Mouse (Mus musculus) midbrain, postnatal 0 days (tissue): ENCODE results near the gene Ddx21. TPM values are rescaled to one million over a fixed set of nuclear protein-coding genes. Genes with fewer than 3 reads are reported as not detected.

Source experiments
- ATAC-seq: fragments of 200-750 bp; cut with Nextera tagmentation; 2 replicates; pipeline ENCODE4 v1.8.0; 2017; ENCODE audit warnings: moderate number of reproducible peaks, mild to moderate bottlenecking, moderate TSS enrichment, moderate library complexity; ENCODE audit not compliant: low FRiP score
- DNase-seq: peaks from one replicate; pipeline ENCODE4 v3.0.0-alpha.2; 2015; ENCODE audit warnings: low spot score
- H3K27ac ChIP-seq: fragments of 300-500 bp; sonication (generic); 2 replicates; pipeline ENCODE4 v1.5.1; 2014; ENCODE audit warnings: low read depth, mild to moderate bottlenecking, low read length, mixed read lengths
- H3K27me3 ChIP-seq: fragments of 300-500 bp; sonication (generic); 2 replicates; pipeline ENCODE4 v1.6.1; 2014; ENCODE audit warnings: low read length, control low read depth, mixed read lengths; ENCODE audit not compliant: insufficient read depth
- H3K36me3 ChIP-seq: fragments of 300-500 bp; sonication (generic); 2 replicates; pipeline ENCODE4 v1.6.1; 2014; ENCODE audit warnings: low read length, control low read depth, mixed read lengths; ENCODE audit not compliant: insufficient read depth
- H3K4me1 ChIP-seq: fragments of 300-500 bp; sonication (generic); 2 replicates; pipeline ENCODE4 v1.6.1; 2014; ENCODE audit warnings: mild to moderate bottlenecking, control low read depth, antibody characterized with exemption, low read length, mixed read lengths; ENCODE audit not compliant: insufficient read depth
- H3K4me2 ChIP-seq: fragments of 300-500 bp; sonication (generic); 2 replicates; pipeline ENCODE4 v1.6.1; 2014; ENCODE audit warnings: low read depth, mild to moderate bottlenecking, low read length, mixed read lengths; ENCODE audit not compliant: poor library complexity, severe bottlenecking
- H3K4me3 ChIP-seq: fragments of 300-500 bp; sonication (generic); 2 replicates; pipeline ENCODE4 v1.5.1; 2014; ENCODE audit warnings: low read depth, mild to moderate bottlenecking, low read length, moderate library complexity
- H3K9ac ChIP-seq: fragments of 300-500 bp; sonication (generic); replicated peaks from 2 replicates; pipeline ENCODE4 v1.6.1; 2014; ENCODE audit warnings: mild to moderate bottlenecking, low read length, moderate library complexity, mixed read lengths; ENCODE audit not compliant: poor library complexity, severe bottlenecking
- H3K9me3 ChIP-seq: fragments of 300-500 bp; sonication (generic); 2 replicates; pipeline ENCODE4 v1.6.1; 2016; ENCODE audit warnings: low read length, control low read depth
- CTCF ChIP-seq: IDR thresholded peaks from 2 replicates; pipeline ENCODE4 v1.5.1; 2016; ENCODE audit warnings: antibody characterized with exemption, mild to moderate bottlenecking
- WGBS: fragments of 180-500 bp; shearing (Covaris S2); extraction: QIAGEN DNeasy Blood & Tissue Kit; methylation state at CpG from one replicate; pipeline ENCODE4 v1.1.7; 2014; 5-methylcytosine and 5-hydroxymethylcytosine counted together
- polyA plus RNA-seq: library from polyadenylated mRNA; unstranded; fragments of >200 nt; fragmentation: Nextera tagmentation; extraction: Ambion mirVana; gene quantifications from 2 replicates; pipeline ENCODE4 v1.2.1, GENCODE M21; 2015
- total RNA-seq: library from RNA; depleted of rRNA; stranded (reverse); fragments of >200 nt; gene quantifications from 2 replicates; pipeline ENCODE4 v1.2.3, GENCODE M21; 2014

The Ddx21 gene
- total and polyA plus RNA-seq, 2 experiments from 2014 or later: 10.6 to 16.7 TPM

GRCm38 (mm10) chr10:62555705-62556557, 46.1 kb downstream of the Ddx21 start:
- no peak for TF ChIP-seq CTCF
- WGBS: 82% methylated on average over 11 of the region's 11 CpGs
- ATAC-seq (no peak), DNase-seq (no peak)
- no peaks in the 10 kb centered on the region for H3K4me1 ChIP-seq
- H3K4me3 ChIP-seq: no peak overlapping the region
- H3K27ac ChIP-seq: no peak overlapping the region
- no peak overlapping the region for H3K4me2 ChIP-seq
- H3K9me3 ChIP-seq: no peaks in the 10 kb centered on the region
- no peak overlapping the region for H3K9ac ChIP-seq
- peaks cover 29% of the 10 kb centered on the region for H3K36me3 ChIP-seq
- no peaks in the 10 kb centered on the region for H3K27me3 ChIP-seq

GRCm38 (mm10) chr10:62553611-62554091, 48.4 kb downstream of the Ddx21 start:
- ATAC-seq (no peak), DNase-seq (no peak)
- Histone ChIP-seq H3K36me3 (peaks cover 13% of the 10 kb centered on the region), H3K4me3 (no peak overlapping the region), H3K4me1 (no peaks in the 10 kb centered on the region), H3K4me2 (no peak overlapping the region), H3K27ac (no peak overlapping the region), H3K9me3 (no peaks in the 10 kb centered on the region), H3K27me3 (no peaks in the 10 kb centered on the region), H3K9ac (no peak overlapping the region)
- TF ChIP-seq CTCF: no peak
- WGBS: 83% methylated on average over 12 of the region's 12 CpGs

GRCm38 (mm10) chr10:62550787-62551300, 51.2 kb downstream of the Ddx21 start:
- no peaks in the 10 kb centered on the region for H3K27me3 ChIP-seq
- DNase-seq: no peak
- no peaks in the 10 kb centered on the region for H3K4me1 ChIP-seq
- WGBS: 81% methylated on average over 7 of the region's 7 CpGs
- H3K4me2 ChIP-seq: no peak overlapping the region
- H3K9me3 ChIP-seq: no peaks in the 10 kb centered on the region
- H3K27ac ChIP-seq: no peak overlapping the region
- H3K4me3 ChIP-seq: no peak overlapping the region
- no peak for ATAC-seq
- peaks cover 1% of the 10 kb centered on the region; the same call in 1 of the 2 replicates for H3K36me3 ChIP-seq
- no peak for TF ChIP-seq CTCF
- no peak overlapping the region for H3K9ac ChIP-seq

- peak; percentile 72 for TF ChIP-seq CTCF
- WGBS: 30% methylated on average over 15 of the region's 16 CpGs
- ATAC-seq: no peak
These were observed 52.4 kb downstream of the Ddx21 start for GRCm38 (mm10) chr10:62549523-62550166.

GRCm38 (mm10) chr10:62546441-62546840, 55.6 kb downstream of the Ddx21 start:
- DNase-seq (no peak), ATAC-seq (no peak)
- no peaks in the 10 kb centered on the region for H3K27me3 ChIP-seq
- H3K9ac ChIP-seq: no peak overlapping the region
- no peaks in the 10 kb centered on the region for H3K36me3 ChIP-seq
- TF ChIP-seq CTCF: no peak
- WGBS: 87% methylated on average over 10 of the region's 10 CpGs
- no peaks in the 10 kb centered on the region for H3K4me1 ChIP-seq
- no peak overlapping the region for H3K4me3 ChIP-seq
- no peaks in the 10 kb centered on the region for H3K9me3 ChIP-seq
- H3K27ac ChIP-seq: no peak overlapping the region
- no peak overlapping the region for H3K4me2 ChIP-seq

More at GRCm38 (mm10) chr10:62549523-62550166, 52.4 kb downstream of the Ddx21 start:
- Histone ChIP-seq H3K36me3 (no peaks in the 10 kb centered on the region), H3K9me3 (no peaks in the 10 kb centered on the region), H3K27me3 (no peaks in the 10 kb centered on the region), H3K4me1 (no peaks in the 10 kb centered on the region), H3K9ac (no peak overlapping the region), H3K4me3 (no peak overlapping the region), H3K4me2 (no peak overlapping the region), H3K27ac (no peak overlapping the region)
- peak; percentile 49 for DNase-seq

- no peak overlapping the region for H3K4me3 ChIP-seq
- no peaks in the 10 kb centered on the region for H3K27me3 ChIP-seq
- no peak overlapping the region for H3K27ac ChIP-seq
- no peak for ATAC-seq
- H3K9me3 ChIP-seq: no peaks in the 10 kb centered on the region
- H3K36me3 ChIP-seq: no peaks in the 10 kb centered on the region
- DNase-seq: no peak
- peak; percentile 17; the same call in 1 of the 2 replicates for TF ChIP-seq CTCF
- H3K4me1 ChIP-seq: no peaks in the 10 kb centered on the region
- no peak overlapping the region for H3K4me2 ChIP-seq
- H3K9ac ChIP-seq: no peak overlapping the region
These were observed 56.3 kb downstream of the Ddx21 start for GRCm38 (mm10) chr10:62545759-62546158.
